Mouse (Mus musculus) olfactory bulb, adult 2 months (tissue): ENCODE measurements around the gene Ccng1.

ENCODE experiments used
- CTCF ChIP-seq: fragments of 200-500 bp; IDR thresholded peaks from 2 replicates; pipeline ENCODE4 v1.5.1; 2012; ENCODE audit warnings: low read depth, mild to moderate bottlenecking, low read length, moderate library complexity; ENCODE audit not compliant: insufficient read depth
- POLR2A ChIP-seq: fragments of 200-500 bp; IDR thresholded peaks from 2 replicates; pipeline ENCODE4 v1.6.1; 2012; ENCODE audit warnings: mild to moderate bottlenecking, low read depth, low read length, moderate library complexity; ENCODE audit not compliant: insufficient read depth

- TF ChIP-seq CTCF (no peak), POLR2A (no peak)
Measured at GRCm38 (mm10) chr11:40783346-40783745, 28.2 kb upstream of the Ccng1 start.
